Mouse (Mus musculus) heart, postnatal 14 days (tissue): ENCODE data around the gene Inhbb. TPM values are rescaled to one million over a fixed set of nuclear protein-coding genes. Genes with fewer than 3 reads are reported as not detected.

Source experiments
- DNase-seq, 2 experiments: peaks; one replicate each; pipeline ENCODE4 v3.0.0; 2021 to 2022
- intact Hi-C: fragments of 180-260 bp; cut with DNase I; formaldehyde crosslinking; loops from one replicate; pipeline ENCODE4 v1.15.1; 2025
- long read RNA-seq, 2 experiments: library from polyadenylated mRNA; stranded (forward); transcript quantifications; one replicate each; pipeline ENCODE4 v2.0.0; 2021
- total RNA-seq, 2 experiments: library from RNA; stranded (reverse); gene quantifications; 2 replicates each; pipeline ENCODE4 v1.2.3; 2021

Gene Inhbb
- total RNA-seq, result 1 to 10 TPM; 1.0 to 1.6 TPM
- long read RNA-seq, experiment 1, partial matches to known transcripts, result 1 of 1 reads
- long read RNA-seq, experiment 1, other reads (novel, unspliced or antisense), result 0 of 1 reads
- long read RNA-seq, experiment 2, full-length matches to known transcripts, result 2 of 2 reads
- long read RNA-seq, experiment 2, partial matches to known transcripts, result 0 of 2 reads
- long read RNA-seq, experiment 2, other reads (novel, unspliced or antisense), result 0 of 2 reads

- intact Hi-C loops, result loop anchor here (2.0 to 10.0 kb wide), 3 partner anchors 167 to 327 kb away; no protein-coding TSS in a partner anchor
- peak; percentile 33 to 49 for DNase-seq
Observed at GRCm38 (mm10) chr1:119421576-119422421, at the start of gene Inhbb. Inhbb (minus strand) TSS chr1:119422248.

GRCm38 (mm10) chr1:119463386-119463785, 41.3 kb upstream of the Inhbb start:
- peak; percentile 60 to 74 for DNase-seq
- intact Hi-C loops, result loop anchor here (5.0 kb wide), 1 partner anchor 371 kb away; no protein-coding TSS in a partner anchor

- DNase-seq, result no peak
- intact Hi-C loops, result loop anchor here (5.0 kb wide), 1 partner anchor 368 kb away; no protein-coding TSS in a partner anchor
Observed at GRCm38 (mm10) chr1:119460062-119460461, 38.0 kb upstream of the Inhbb start.

- peak; percentile 53 to 77 for DNase-seq
- intact Hi-C loops, result loop anchor here (1.0 to 10.0 kb wide), 4 partner anchors 89 to 554 kb away; no protein-coding TSS in a partner anchor
Observed at GRCm38 (mm10) chr1:119457993-119458605, 36.1 kb upstream of the Inhbb start.

GRCm38 (mm10) chr1:119457528-119457855, 35.4 kb upstream of the Inhbb start:
- no peak for DNase-seq
- intact Hi-C loops, result loop anchor here (5.0 to 10.0 kb wide), 3 partner anchors 90 to 555 kb away; no protein-coding TSS in a partner anchor

- DNase-seq, result no peak
- intact Hi-C loops, result loop anchor here (5.0 to 10.0 kb wide), 3 partner anchors 90 to 555 kb away; no protein-coding TSS in a partner anchor
Observed at GRCm38 (mm10) chr1:119456671-119457527, 34.9 kb upstream of the Inhbb start.

- intact Hi-C loops, result loop anchor here (10.0 kb wide), 1 partner anchor 471 kb away; no protein-coding TSS in a partner anchor
- peak; percentile 50 to 52 for DNase-seq
Observed at GRCm38 (mm10) chr1:119453731-119454130, 31.7 kb upstream of the Inhbb start.

GRCm38 (mm10) chr1:119451417-119451816, 29.4 kb upstream of the Inhbb start:
- DNase-seq, result no peak
- intact Hi-C loops, result loop anchor here (10.0 kb wide), 1 partner anchor 473 kb away; no protein-coding TSS in a partner anchor

GRCm38 (mm10) chr1:119450651-119451345, 28.8 kb upstream of the Inhbb start:
- no peak for DNase-seq
- intact Hi-C loops, result loop anchor here (10.0 kb wide), 1 partner anchor 474 kb away; no protein-coding TSS in a partner anchor

- DNase-seq, result no peak
- intact Hi-C loops, result no loop called here
Observed at GRCm38 (mm10) chr1:119446753-119447283, 24.8 kb upstream of the Inhbb start.

GRCm38 (mm10) chr1:119443591-119444350, 21.7 kb upstream of the Inhbb start:
- intact Hi-C loops, result no loop called here

GRCm38 (mm10) chr1:119442901-119443300, 20.9 kb upstream of the Inhbb start:
- DNase-seq, result no peak
- intact Hi-C loops, result no loop called here

More at GRCm38 (mm10) chr1:119443591-119444350, 21.7 kb upstream of the Inhbb start:
- DNase-seq, result no peak

- DNase-seq, result no peak
- intact Hi-C loops, result no loop called here
Observed at GRCm38 (mm10) chr1:119438105-119438637, 16.1 kb upstream of the Inhbb start.

GRCm38 (mm10) chr1:119437401-119437800, 15.4 kb upstream of the Inhbb start:
- no peak for DNase-seq
- intact Hi-C loops, result no loop called here

GRCm38 (mm10) chr1:119424141-119424860, 2.3 kb upstream of the Inhbb start:
- intact Hi-C loops, result loop anchor here (10.0 kb wide), 1 partner anchor 170 kb away; no protein-coding TSS in a partner anchor

GRCm38 (mm10) chr1:119423510-119423909, 1.5 kb upstream of the Inhbb start:
- DNase-seq, result peak; percentile 53 to 68
- intact Hi-C loops, result loop anchor here (2.0 to 10.0 kb wide), 3 partner anchors 169 to 329 kb away; no protein-coding TSS in a partner anchor

More at GRCm38 (mm10) chr1:119424141-119424860, 2.3 kb upstream of the Inhbb start:
- DNase-seq, result no peak
